Mouse (Mus musculus): ENCODE measurements around the gene Hist1h2ae. TPM values are rescaled to one million over a fixed set of nuclear protein-coding genes. Genes with fewer than 3 reads are reported as not detected.
A peak's percentile ranks its signal among the peaks of the same experiment; 100 is the strongest.

Hist1h2ae gene
- polyA plus RNA-seq (2014; fragmentation: Nextera tagmentation; extraction: Ambion mirVana) = 78.4 and 99.4 TPM in 2 replicates

DNA sequence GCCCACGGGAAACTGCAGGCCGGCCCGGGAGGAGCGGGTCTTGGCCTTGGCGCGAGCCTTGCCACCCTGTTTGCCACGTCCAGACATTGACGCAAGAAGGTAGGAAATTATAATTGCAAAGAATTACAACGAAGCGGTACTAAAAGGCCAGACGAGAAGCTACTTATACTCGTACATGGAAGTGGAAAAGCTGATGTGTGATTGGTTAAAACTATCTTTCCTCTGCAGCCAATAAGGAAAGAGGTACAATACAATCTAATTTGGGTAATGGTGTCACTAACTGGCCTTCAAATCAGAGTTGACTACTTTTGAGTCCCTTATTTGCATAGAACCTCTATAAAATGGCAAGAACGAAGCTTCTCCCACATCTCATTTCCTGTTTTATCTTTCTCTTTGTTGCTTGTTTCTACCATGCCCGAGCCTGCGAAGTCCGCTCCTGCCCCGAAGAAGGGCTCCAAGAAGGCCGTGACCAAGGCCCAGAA, at the start of gene Hist1h2ae, which contains the start of gene Hist1h2bg:
Hist1h2ae (minus strand) TSS at position 199 of the 482 bp plus-strand sequence.
Hist1h2bg (plus strand) TSS at position 375 of the 482 bp plus-strand sequence.
- H3K4me1 ChIP-seq (ENCODE audit: control insufficient read depth, insufficient read depth, low read length) = no peaks in the 10 kb centered on the region
- WGBS = under 1% methylated on average over 18 of the region's 18 CpGs
- no peaks in the 10 kb centered on the region for H3K27me3 ChIP-seq (ENCODE audit: control insufficient read depth, insufficient read depth, low read length)
- ATAC-seq (replicated peaks; ENCODE audit: insufficient number of reproducible peaks, low FRiP score, low TSS enrichment, low read depth) (peak; percentile 86), DNase-seq (ENCODE audit: low spot score) (peak; percentile 92)
- peak within 1 kb of the TSS; percentile 71 for H3K4me2 ChIP-seq (ENCODE audit: low read depth, low read length)
- H3K4me3 ChIP-seq (ENCODE audit: low read depth, low read length) = peak within 1 kb of the TSS; percentile 46
- peak within 1 kb of the TSS; percentile 95 for H3K27ac ChIP-seq (replicated peaks; ENCODE audit: low read depth, low read length)
- H3K36me3 ChIP-seq (replicated peaks; ENCODE audit: control insufficient read depth, insufficient read depth, low read depth, low read length) = no peaks in the 10 kb centered on the region
- H3K9ac ChIP-seq (replicated peaks; ENCODE audit: low read length) = peak within 1 kb of the TSS; percentile 77
- H3K9me3 ChIP-seq (replicated peaks; ENCODE audit: control insufficient read depth, low read length) = no peaks in the 10 kb centered on the region

GRCm38 (mm10) chr13:23620056-23620732, 49.2 kb upstream of the Hist1h2ae start:
- no peak for DNase-seq (ENCODE audit: low spot score)

GRCm38 (mm10) chr13:23611638-23612037, 40.6 kb upstream of the Hist1h2ae start:
- Histone ChIP-seq H3K9ac (replicated peaks; ENCODE audit: low read length) (no peak overlapping the region), H3K27me3 (ENCODE audit: control insufficient read depth, insufficient read depth, low read length) (no peaks in the 10 kb centered on the region), H3K4me1 (ENCODE audit: control insufficient read depth, insufficient read depth, low read length) (no peaks in the 10 kb centered on the region), H3K4me3 (ENCODE audit: low read depth, low read length) (no peak overlapping the region), H3K9me3 (replicated peaks; ENCODE audit: control insufficient read depth, low read length) (no peaks in the 10 kb centered on the region), H3K36me3 (replicated peaks; ENCODE audit: control insufficient read depth, insufficient read depth, low read depth, low read length) (no peaks in the 10 kb centered on the region), H3K27ac (replicated peaks; ENCODE audit: low read depth, low read length) (no peak overlapping the region), H3K4me2 (ENCODE audit: low read depth, low read length) (no peak overlapping the region)
- ATAC-seq (replicated peaks; ENCODE audit: insufficient number of reproducible peaks, low FRiP score, low TSS enrichment, low read depth) = no peak
- WGBS = 89% methylated on average over 3 of the region's 3 CpGs
- DNase-seq (ENCODE audit: low spot score) = no peak

More at GRCm38 (mm10) chr13:23620056-23620732, 49.2 kb upstream of the Hist1h2ae start:
- peak overlapping the region; percentile 90 for H3K27ac ChIP-seq (replicated peaks; ENCODE audit: low read depth, low read length)
- no peaks in the 10 kb centered on the region for H3K36me3 ChIP-seq (replicated peaks; ENCODE audit: control insufficient read depth, insufficient read depth, low read depth, low read length)
- no peaks in the 10 kb centered on the region for H3K9me3 ChIP-seq (replicated peaks; ENCODE audit: control insufficient read depth, low read length)
- H3K4me2 ChIP-seq (ENCODE audit: low read depth, low read length) = peak overlapping the region; percentile 62
- no peaks in the 10 kb centered on the region for H3K4me1 ChIP-seq (ENCODE audit: control insufficient read depth, insufficient read depth, low read length)
- H3K9ac ChIP-seq (replicated peaks; ENCODE audit: low read length) = peak overlapping the region; percentile 77
- H3K4me3 ChIP-seq (ENCODE audit: low read depth, low read length) = peak overlapping the region; percentile 48
- 60% methylated on average over 12 of the region's 12 CpGs for WGBS
- no peaks in the 10 kb centered on the region for H3K27me3 ChIP-seq (ENCODE audit: control insufficient read depth, insufficient read depth, low read length)
- no peak for ATAC-seq (replicated peaks; ENCODE audit: insufficient number of reproducible peaks, low FRiP score, low TSS enrichment, low read depth)

- Histone ChIP-seq H3K36me3 (replicated peaks; ENCODE audit: control insufficient read depth, insufficient read depth, low read depth, low read length) (no peaks in the 10 kb centered on the region), H3K9ac (replicated peaks; ENCODE audit: low read length) (no peak overlapping the region), H3K9me3 (replicated peaks; ENCODE audit: control insufficient read depth, low read length) (no peaks in the 10 kb centered on the region), H3K27ac (replicated peaks; ENCODE audit: low read depth, low read length) (no peak overlapping the region), H3K4me2 (ENCODE audit: low read depth, low read length) (no peak overlapping the region), H3K4me3 (ENCODE audit: low read depth, low read length) (no peak overlapping the region), H3K4me1 (ENCODE audit: control insufficient read depth, insufficient read depth, low read length) (no peaks in the 10 kb centered on the region), H3K27me3 (ENCODE audit: control insufficient read depth, insufficient read depth, low read length) (no peaks in the 10 kb centered on the region)
- ATAC-seq (replicated peaks; ENCODE audit: insufficient number of reproducible peaks, low FRiP score, low TSS enrichment, low read depth) (no peak), DNase-seq (ENCODE audit: low spot score) (peak; percentile 1)
- WGBS = 65% methylated on average over 2 of the region's 2 CpGs
Observed at GRCm38 (mm10) chr13:23610393-23610792, 39.4 kb upstream of the Hist1h2ae start.

DNA sequence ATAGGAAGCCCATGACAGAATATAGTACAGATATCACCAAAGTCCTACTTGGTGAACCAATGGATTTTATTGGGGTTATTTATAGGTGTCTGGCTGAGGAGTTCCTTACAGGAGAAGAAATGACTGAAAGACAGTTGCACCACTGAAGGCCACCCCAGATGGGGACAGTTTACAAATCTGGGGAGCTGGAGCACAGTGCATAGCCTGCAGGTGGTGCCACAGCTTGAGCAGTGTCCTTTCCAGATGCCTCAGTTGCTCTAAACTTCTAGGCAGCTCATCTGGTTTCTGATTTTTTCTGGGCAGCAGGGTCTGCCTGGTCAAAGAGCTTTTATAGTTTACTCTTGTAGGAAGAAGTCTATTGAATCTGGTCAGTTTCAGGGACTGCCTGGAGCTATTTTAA, 38.8 kb upstream of the Hist1h2ae start:
- H3K9me3 ChIP-seq (replicated peaks; ENCODE audit: control insufficient read depth, low read length) = no peaks in the 10 kb centered on the region
- ATAC-seq (replicated peaks; ENCODE audit: insufficient number of reproducible peaks, low FRiP score, low TSS enrichment, low read depth) (no peak), DNase-seq (ENCODE audit: low spot score) (no peak)
- no peaks in the 10 kb centered on the region for H3K27me3 ChIP-seq (ENCODE audit: control insufficient read depth, insufficient read depth, low read length)
- H3K4me2 ChIP-seq (ENCODE audit: low read depth, low read length) = no peak overlapping the region
- no peaks in the 10 kb centered on the region for H3K4me1 ChIP-seq (ENCODE audit: control insufficient read depth, insufficient read depth, low read length)
- H3K36me3 ChIP-seq (replicated peaks; ENCODE audit: control insufficient read depth, insufficient read depth, low read depth, low read length) = no peaks in the 10 kb centered on the region
- H3K4me3 ChIP-seq (ENCODE audit: low read depth, low read length) = no peak overlapping the region
- H3K27ac ChIP-seq (replicated peaks; ENCODE audit: low read depth, low read length) = no peak overlapping the region
- no peak overlapping the region for H3K9ac ChIP-seq (replicated peaks; ENCODE audit: low read length)

DNA sequence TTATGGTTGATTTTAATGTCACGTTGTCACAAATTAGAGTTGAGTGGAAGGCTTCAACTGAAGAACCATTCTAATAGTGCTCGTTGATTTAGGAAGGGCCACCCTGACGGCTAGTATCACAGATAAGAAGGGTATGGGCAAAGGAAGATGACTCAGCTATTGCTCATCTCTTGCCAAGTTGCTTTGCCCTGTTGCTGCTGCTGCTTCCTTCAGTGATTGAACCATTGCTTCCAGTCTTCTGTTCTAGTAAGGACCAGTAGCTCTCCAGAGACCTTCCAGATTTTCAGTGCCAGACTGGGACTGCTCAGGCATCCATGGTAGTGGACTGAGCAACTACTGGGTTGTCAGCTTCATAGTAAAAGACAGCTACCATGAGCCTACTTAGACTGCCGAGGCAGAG, 38.2 kb upstream of the Hist1h2ae start:
- Histone ChIP-seq H3K9me3 (replicated peaks; ENCODE audit: control insufficient read depth, low read length) (no peaks in the 10 kb centered on the region), H3K4me2 (ENCODE audit: low read depth, low read length) (no peak overlapping the region), H3K4me1 (ENCODE audit: control insufficient read depth, insufficient read depth, low read length) (no peaks in the 10 kb centered on the region), H3K4me3 (ENCODE audit: low read depth, low read length) (no peak overlapping the region), H3K9ac (replicated peaks; ENCODE audit: low read length) (no peak overlapping the region), H3K27ac (replicated peaks; ENCODE audit: low read depth, low read length) (no peak overlapping the region), H3K36me3 (replicated peaks; ENCODE audit: control insufficient read depth, insufficient read depth, low read depth, low read length) (no peaks in the 10 kb centered on the region), H3K27me3 (ENCODE audit: control insufficient read depth, insufficient read depth, low read length) (no peaks in the 10 kb centered on the region)
- DNase-seq (ENCODE audit: low spot score) = no peak
- 92% methylated on average over 4 of the region's 4 CpGs for WGBS
- ATAC-seq (replicated peaks; ENCODE audit: insufficient number of reproducible peaks, low FRiP score, low TSS enrichment, low read depth) = no peak

DNA sequence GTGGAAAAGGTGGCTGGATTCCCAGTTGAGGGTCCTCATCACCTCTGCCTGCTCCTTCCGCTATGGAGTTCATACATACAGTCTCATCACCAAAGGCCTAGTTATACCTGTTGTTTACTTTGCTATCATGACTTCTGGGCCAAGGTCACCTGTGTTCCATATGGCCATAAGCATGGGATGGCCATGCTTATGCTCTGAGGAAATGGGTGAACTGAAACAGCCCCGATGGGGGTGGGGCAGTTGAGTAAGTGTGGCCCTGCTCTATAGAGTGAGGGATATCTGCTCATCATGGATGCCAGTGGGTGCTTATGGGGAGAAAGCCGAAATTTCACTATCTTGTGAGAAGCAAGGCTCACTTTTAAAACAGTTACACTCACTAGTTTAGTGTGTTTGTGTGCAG, 34.0 kb upstream of the Hist1h2ae start:
- no peak overlapping the region for H3K9ac ChIP-seq (replicated peaks; ENCODE audit: low read length)
- H3K36me3 ChIP-seq (replicated peaks; ENCODE audit: control insufficient read depth, insufficient read depth, low read depth, low read length) = no peaks in the 10 kb centered on the region
- ATAC-seq (replicated peaks; ENCODE audit: insufficient number of reproducible peaks, low FRiP score, low TSS enrichment, low read depth) = no peak
- no peaks in the 10 kb centered on the region for H3K4me1 ChIP-seq (ENCODE audit: control insufficient read depth, insufficient read depth, low read length)
- no peak overlapping the region for H3K4me2 ChIP-seq (ENCODE audit: low read depth, low read length)
- H3K27ac ChIP-seq (replicated peaks; ENCODE audit: low read depth, low read length) = no peak overlapping the region
- no peaks in the 10 kb centered on the region for H3K9me3 ChIP-seq (replicated peaks; ENCODE audit: control insufficient read depth, low read length)
- no peaks in the 10 kb centered on the region for H3K27me3 ChIP-seq (ENCODE audit: control insufficient read depth, insufficient read depth, low read length)
- WGBS = 90% methylated on average over 3 of the region's 3 CpGs
- DNase-seq (ENCODE audit: low spot score) = no peak
- H3K4me3 ChIP-seq (ENCODE audit: low read depth, low read length) = no peak overlapping the region

- ATAC-seq (replicated peaks; ENCODE audit: insufficient number of reproducible peaks, low FRiP score, low TSS enrichment, low read depth) (no peak), DNase-seq (ENCODE audit: low spot score) (no peak)
- Histone ChIP-seq H3K27me3 (ENCODE audit: control insufficient read depth, insufficient read depth, low read length) (no peaks in the 10 kb centered on the region), H3K9me3 (replicated peaks; ENCODE audit: control insufficient read depth, low read length) (no peaks in the 10 kb centered on the region), H3K4me3 (ENCODE audit: low read depth, low read length) (no peak overlapping the region), H3K4me1 (ENCODE audit: control insufficient read depth, insufficient read depth, low read length) (no peaks in the 10 kb centered on the region), H3K4me2 (ENCODE audit: low read depth, low read length) (no peak overlapping the region), H3K36me3 (replicated peaks; ENCODE audit: control insufficient read depth, insufficient read depth, low read depth, low read length) (no peaks in the 10 kb centered on the region), H3K27ac (replicated peaks; ENCODE audit: low read depth, low read length) (no peak overlapping the region), H3K9ac (replicated peaks; ENCODE audit: low read length) (no peak overlapping the region)
- 89% methylated on average over 3 of the region's 3 CpGs for WGBS
Observed at GRCm38 (mm10) chr13:23604452-23604851, 33.4 kb upstream of the Hist1h2ae start.
